12 mouse cellular contexts compared by ENCODE assay signal in the genomic region with DNA sequence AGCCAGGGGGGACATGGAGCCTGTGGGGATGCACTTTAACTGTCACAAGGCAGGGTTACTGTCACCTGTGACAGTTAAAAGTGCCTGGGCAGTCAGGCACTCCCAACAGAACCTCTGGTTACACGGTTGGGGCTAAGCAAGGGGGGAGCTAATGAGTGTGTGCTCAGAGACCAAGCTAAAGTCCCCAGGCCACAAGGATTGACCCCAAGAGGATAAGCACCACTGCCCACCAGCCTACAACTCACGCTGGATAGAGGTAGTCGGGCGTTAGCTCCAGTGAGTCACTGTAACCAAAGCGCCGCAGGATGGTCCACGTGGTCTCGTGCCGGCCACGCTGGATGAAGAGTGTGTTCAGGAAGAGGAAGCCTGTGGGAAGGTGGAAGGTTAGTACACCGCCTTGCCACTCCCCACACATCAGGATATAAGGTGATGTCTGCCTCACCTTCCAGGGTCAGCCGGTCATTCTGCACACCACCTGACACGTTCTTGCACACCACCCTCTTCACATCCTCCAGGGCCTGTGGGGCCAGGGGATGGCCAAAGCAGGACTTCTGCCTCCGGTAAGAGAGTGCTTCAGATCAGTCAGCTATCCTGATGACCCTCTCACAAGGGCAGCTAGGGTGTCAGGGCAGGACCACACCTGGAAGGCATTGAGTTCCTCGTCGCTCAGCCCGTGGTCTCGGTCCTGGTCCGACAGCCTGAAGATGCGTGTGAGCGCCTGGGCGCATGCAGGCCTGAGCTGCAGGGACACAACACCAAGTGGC. TPM values are rescaled to one million over a fixed set of nuclear protein-coding genes. Genes with fewer than 3 reads are reported as not detected.
A peak's percentile ranks its signal among the peaks of the same experiment; 100 is the strongest.
DNase-seq lines count a peak whose midpoint lies in the region; ATAC-seq and TF ChIP-seq lines count a peak whose summit lies in the region.
"Had no signal": no experiment of that assay in that cellular context is flagged by ENCODE, and none has a peak within 500 bp of the region (broad histone marks: within the 10 kb centered on the region; RNA-seq: fewer than 3 reads in every experiment).

Gene Gm20683 (minus strand): TSS at position 647 of the 764 bp plus-strand sequence.

- 89% methylated on average over 22 of the region's 22 CpGs for WGBS in intestine, postnatal 0 days
- 93% methylated on average over 22 of the region's 22 CpGs for WGBS in intestine, embryonic 15.5 days
- WGBS in thymus, adult 2 months = 97% methylated on average over 22 of the region's 22 CpGs
- 94% methylated on average over 22 of the region's 22 CpGs for WGBS in small intestine, adult 2 months

- H3K4me2 ChIP-seq in intestine, postnatal 0 days (replicated peaks; ENCODE audit: low read depth) = no peak within 1 kb of the TSS
- H3K4me2 ChIP-seq in intestine, embryonic 15.5 days (replicated peaks) = no peak within 1 kb of the TSS

- 0 out of 2 replicates have a peak within 1 kb of the TSS, but pooled peaks have one; percentile 8 for H3K27ac ChIP-seq in intestine, postnatal 0 days (ENCODE audit: low read depth, low read length)
- no peak within 1 kb of the TSS for H3K27ac ChIP-seq in intestine, embryonic 15.5 days
- H3K27ac ChIP-seq in thymus, adult 2 months (ENCODE audit: control insufficient read depth, insufficient read depth, low read length) = no peak within 1 kb of the TSS
- H3K27ac ChIP-seq in small intestine, adult 2 months (ENCODE audit: insufficient read depth, low read depth, low read length) = no peak within 1 kb of the TSS
- H3K27ac ChIP-seq: heart, adult 2 months; stomach, postnatal 0 days had no signal

- peaks cover 38% of the 10 kb centered on the region for H3K36me3 ChIP-seq in intestine, postnatal 0 days (ENCODE audit: control insufficient read depth, insufficient read depth)
- H3K36me3 ChIP-seq in intestine, embryonic 15.5 days = peaks cover 21% of the 10 kb centered on the region
- peaks cover 36% of the 10 kb centered on the region for H3K36me3 ChIP-seq in thymus, adult 2 months (ENCODE audit: control insufficient read depth, insufficient read depth, low read length)
- peaks cover 35% of the 10 kb centered on the region for H3K36me3 ChIP-seq in small intestine, adult 2 months (ENCODE audit: control insufficient read depth, insufficient read depth, low read length)

- H3K4me3 ChIP-seq in intestine, postnatal 0 days (ENCODE audit: low read depth, low read length) = no peak within 1 kb of the TSS
- no peak within 1 kb of the TSS for H3K4me3 ChIP-seq in intestine, embryonic 15.5 days (replicated peaks)
- H3K4me3 ChIP-seq in thymus, adult 2 months (ENCODE audit: control insufficient read depth, insufficient read depth, low read length) = no peak within 1 kb of the TSS
- no peak within 1 kb of the TSS for H3K4me3 ChIP-seq in small intestine, adult 2 months (ENCODE audit: low read depth, low read length)
- H3K4me3 ChIP-seq: heart, adult 2 months had no signal

- no peaks in the 10 kb centered on the region for H3K9me3 ChIP-seq in intestine, postnatal 0 days (ENCODE audit: control insufficient read depth)
- H3K9me3 ChIP-seq in intestine, embryonic 15.5 days = no peaks in the 10 kb centered on the region

- H3K9ac ChIP-seq in intestine, postnatal 0 days (ENCODE audit: low read depth, low read length) = no peak within 1 kb of the TSS
- H3K9ac ChIP-seq in intestine, embryonic 15.5 days = no peak within 1 kb of the TSS

- no peak for TF ChIP-seq POLR2A in thymus, adult 2 months (IDR thresholded peaks at IDR 0.05; ENCODE audit: control insufficient read depth, extremely low read depth, insufficient read depth, low read length, poor library complexity)
- TF ChIP-seq POLR2A in small intestine, adult 2 months (IDR thresholded peaks at IDR 0.05; ENCODE audit: low read depth, low read length) = no peak

- TF ChIP-seq CTCF in intestine, postnatal 0 days (IDR thresholded peaks at IDR 0.05; ENCODE audit: low read depth) = no peak
- TF ChIP-seq CTCF in thymus, adult 2 months (IDR thresholded peaks at IDR 0.05; ENCODE audit: borderline replicate concordance, control insufficient read depth, extremely low read depth, insufficient read depth, low read length, poor library complexity) = no peak
- no peak for TF ChIP-seq CTCF in small intestine, adult 2 months (IDR thresholded peaks at IDR 0.05; ENCODE audit: extremely low read depth, insufficient read length, insufficient replicate concordance, low read depth, low read length)

- peak; percentile 32 for DNase-seq in cerebellum, adult 11-12 months
- no peak for DNase-seq in thymus, adult 2 months
- DNase-seq in thymus, adult 18-20 months = no peak
- no peak for DNase-seq in thymus, postnatal 14 days
- DNase-seq: heart, adult 2 months; liver had no signal

- H3K27me3 ChIP-seq in intestine, postnatal 0 days (replicated peaks; ENCODE audit: control insufficient read depth, insufficient read depth, low read length) = no peaks in the 10 kb centered on the region
- H3K27me3 ChIP-seq in intestine, embryonic 15.5 days (replicated peaks) = no peaks in the 10 kb centered on the region
- no peaks in the 10 kb centered on the region for H3K27me3 ChIP-seq in thymus, adult 2 months (ENCODE audit: control insufficient read depth, insufficient read depth, low read length)
- no peaks in the 10 kb centered on the region for H3K27me3 ChIP-seq in small intestine, adult 2 months (ENCODE audit: control insufficient read depth, insufficient read depth, low read length)

- peaks cover 4% of the 10 kb centered on the region; the same call in 1 of the 2 replicates for H3K4me1 ChIP-seq in intestine, postnatal 0 days (replicated peaks; ENCODE audit: control insufficient read depth, insufficient read depth, low read length)
- H3K4me1 ChIP-seq in intestine, embryonic 15.5 days (replicated peaks) = peaks cover 47% of the 10 kb centered on the region
- H3K4me1 ChIP-seq in thymus, adult 2 months (replicated peaks; ENCODE audit: control insufficient read depth, insufficient read depth, low read length) = peaks cover 31% of the 10 kb centered on the region
- H3K4me1 ChIP-seq in small intestine, adult 2 months (ENCODE audit: control insufficient read depth, insufficient read depth, insufficient read length, low read length) = peaks cover 23% of the 10 kb centered on the region

- no peak for ATAC-seq in cerebellum, adult (ENCODE audit: insufficient number of reproducible peaks, low FRiP score, low TSS enrichment)
- no peak for ATAC-seq in intestine, postnatal 0 days
- no peak for ATAC-seq in intestine, embryonic 15.5 days
- ATAC-seq: intestine, embryonic 16.5 days had no signal

RNA-seq across cellular contexts. Expression of gene Gm20683, which starts in this region (rescaled TPM):
- polyA plus RNA-seq in intestine, postnatal 0 days (2015; fragmentation: Nextera tagmentation; extraction: Ambion mirVana) = 0.54 and 0.90 TPM in 2 replicates
- 1.1 and 2.4 TPM in 2 replicates for polyA plus RNA-seq in intestine, embryonic 15.5 days (2015; fragmentation: Nextera tagmentation; extraction: Ambion mirVana)
- polyA plus RNA-seq in thymus, adult 2 months (2012; rRNA removed) = 125 and 126 TPM in 2 replicates
- polyA plus RNA-seq in small intestine, adult 2 months (2012; rRNA removed) = 28.3 and 55.5 TPM in 2 replicates
